Mouse (Mus musculus): ENCODE measurements at regions not wholly inside any gene's neighbourhood (a gene's known extent, or its start where the extent isn't known, plus 50 kb on each side); places are given as distances from the start of the nearest gene placed in this dataset.

DNA sequence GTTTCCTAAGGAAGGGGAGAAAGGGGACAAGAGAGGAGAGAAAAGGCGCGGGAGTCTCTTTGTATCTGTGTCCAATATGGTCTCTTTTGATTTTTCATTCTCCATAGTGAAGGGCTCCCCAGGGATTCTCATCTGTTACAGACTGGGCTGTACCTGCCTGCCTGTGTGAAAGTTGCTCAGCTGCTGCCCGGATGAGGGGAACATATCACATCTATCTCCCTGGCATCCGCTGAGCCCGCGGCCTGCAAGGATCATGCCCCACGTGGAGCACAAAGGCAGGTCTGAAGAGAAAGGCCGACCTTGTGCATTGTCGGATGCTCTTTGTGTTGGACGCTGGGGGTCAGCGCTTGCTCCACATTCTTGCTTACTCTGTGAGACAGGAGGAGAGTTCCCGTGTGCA is 85.5 kb downstream of the Olig3 start:
- TF ChIP-seq CTCF (IDR thresholded peaks at IDR 0.05; ENCODE audit: low read depth, low read length) (no peak), POLR2A (IDR thresholded peaks at IDR 0.05; ENCODE audit: borderline replicate concordance, low read depth, low read length) (no peak)
